Mouse (Mus musculus) lung, postnatal 14 days (tissue): ENCODE measurements around the gene Entpd2.
"Not testable (repeated sequence)": the region's sequence is repeated elsewhere in the genome, so short reads cannot be mapped to it uniquely, and the experiment has no call there.

Experiments used
- DNase-seq: peaks from one replicate; pipeline ENCODE4 v3.0.0; 2021

The Entpd2 gene

DNA sequence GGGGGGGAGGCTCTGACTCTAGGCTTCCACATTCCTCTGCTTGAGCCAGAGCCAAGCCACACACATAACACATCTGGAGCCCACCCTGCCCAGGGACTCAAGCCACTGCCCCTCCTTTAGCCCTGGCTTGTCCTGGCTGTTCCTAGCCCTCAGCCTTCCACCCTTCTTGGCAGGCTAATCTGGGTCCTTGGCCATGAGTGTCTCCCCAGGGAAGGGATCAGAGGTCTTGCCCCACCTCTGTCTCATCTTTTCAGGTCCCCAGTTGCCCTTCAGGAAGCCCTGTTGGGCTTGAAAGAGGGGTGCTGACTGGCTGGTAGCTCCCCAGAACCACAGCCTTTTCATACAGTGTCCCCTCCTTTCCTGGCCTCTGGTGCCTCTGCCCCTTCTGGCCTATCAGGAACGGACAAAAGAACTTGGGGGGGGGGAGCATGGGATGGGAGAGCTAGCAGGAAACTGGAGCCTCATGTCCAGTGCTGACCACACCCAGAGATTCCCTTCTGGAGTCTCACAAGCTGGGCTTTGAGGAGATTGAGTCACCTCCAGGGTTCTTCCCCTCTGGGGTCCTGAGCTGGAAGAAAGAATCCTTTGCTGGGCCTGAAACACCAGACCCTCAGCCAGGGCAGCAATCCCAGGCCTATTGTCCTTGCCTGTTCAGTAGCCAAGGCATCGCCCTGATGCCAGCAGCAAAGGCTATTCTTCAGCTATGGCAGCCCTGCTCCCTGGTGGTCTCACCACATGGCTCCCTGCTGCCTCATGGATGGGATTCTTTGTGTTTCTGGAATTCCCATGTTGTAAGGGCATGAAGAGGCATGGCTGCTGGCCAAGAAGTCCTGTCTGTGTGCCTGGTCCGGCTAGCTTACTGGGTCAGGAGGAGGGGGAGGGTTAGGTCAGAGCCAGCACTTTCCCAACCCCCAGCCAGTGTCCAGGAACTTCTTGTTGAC is 1.1 kb upstream of the Entpd2 start:
- DNase-seq: no peak

- DNase-seq: no peak
Measured at GRCm38 (mm10) chr2:25396597-25396983, 916 bp downstream of the Entpd2 start.

- no peak for DNase-seq
Measured at GRCm38 (mm10) chr2:25397010-25397409, 1.3 kb downstream of the Entpd2 start.

DNA sequence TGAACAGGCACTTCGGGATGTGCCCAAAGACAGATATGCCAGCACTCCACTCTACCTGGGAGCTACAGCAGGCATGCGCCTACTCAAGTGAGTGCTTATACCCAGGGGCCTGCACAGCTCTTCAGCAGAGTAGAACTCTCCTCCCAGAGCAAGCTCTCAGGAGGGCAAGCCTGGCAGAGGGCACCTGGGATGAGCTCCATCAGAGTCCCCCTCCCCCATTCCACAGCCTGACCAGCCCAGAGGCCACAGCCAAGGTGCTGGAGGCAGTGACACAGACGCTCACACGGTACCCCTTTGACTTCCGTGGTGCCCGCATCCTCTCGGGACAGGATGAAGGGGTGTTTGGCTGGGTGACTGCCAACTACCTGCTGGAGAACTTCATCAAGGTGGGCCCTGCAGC is 2.4 kb downstream of the Entpd2 start:
- no peak for DNase-seq

DNA sequence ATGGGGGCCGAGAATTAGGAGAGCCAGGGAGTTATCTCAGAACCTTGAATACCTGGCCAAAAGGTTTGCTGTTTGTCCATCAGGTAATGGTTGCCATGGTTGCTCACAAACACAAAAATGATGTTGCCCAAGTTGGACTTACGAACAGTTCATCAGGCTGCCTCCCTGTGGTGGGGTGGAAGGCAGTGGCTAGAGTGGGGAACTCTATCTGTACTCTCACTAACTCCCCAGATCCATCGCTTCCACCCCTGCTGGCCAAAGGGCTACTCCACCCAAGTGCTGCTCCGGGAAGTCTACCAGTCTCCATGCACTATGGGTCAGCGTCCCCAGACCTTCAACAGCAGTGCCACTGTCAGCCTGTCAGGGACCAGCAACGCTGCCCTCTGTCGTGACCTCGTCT is 3.4 kb downstream of the Entpd2 start, which contains the start of gene Npdc1:
TSS of gene Npdc1 (plus strand) at position 301 of the 400 bp plus-strand sequence.
- DNase-seq: no peak

- no peak for DNase-seq
Measured at GRCm38 (mm10) chr2:25400291-25400690, 4.6 kb downstream of the Entpd2 start.

- DNase-seq: peak; percentile 72
Measured at GRCm38 (mm10) chr2:25400764-25401163, 5.1 kb downstream of the Entpd2 start.

DNA sequence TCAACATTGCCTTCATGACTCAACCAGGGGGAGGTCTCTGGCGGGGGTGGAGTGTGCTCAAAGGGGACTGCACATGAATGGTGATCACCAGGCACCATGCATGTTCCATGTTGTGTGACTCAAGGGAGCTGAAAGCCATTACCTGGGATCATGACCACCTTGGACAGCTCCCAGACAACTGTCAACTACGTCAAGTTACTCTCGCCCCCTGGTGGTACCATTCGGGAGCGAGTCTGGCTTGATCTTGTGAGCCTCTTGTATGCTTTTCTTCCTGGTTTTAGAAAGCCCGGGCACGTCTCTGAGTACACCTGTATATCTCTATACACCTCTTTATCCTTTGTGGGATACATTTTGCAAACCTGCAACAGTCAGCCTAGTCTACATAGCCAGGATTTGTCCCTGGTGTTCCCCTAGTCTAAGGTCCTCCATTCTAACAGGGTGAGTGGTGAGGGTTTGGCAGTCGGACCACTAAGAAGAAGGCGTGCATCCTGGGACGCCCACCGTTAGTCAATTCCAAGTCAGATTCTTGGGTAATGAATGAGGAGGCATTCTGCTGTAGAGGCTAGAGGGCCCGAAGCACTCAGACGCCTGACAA is 6.8 kb downstream of the Entpd2 start:
- peak; percentile 89 for DNase-seq

DNA sequence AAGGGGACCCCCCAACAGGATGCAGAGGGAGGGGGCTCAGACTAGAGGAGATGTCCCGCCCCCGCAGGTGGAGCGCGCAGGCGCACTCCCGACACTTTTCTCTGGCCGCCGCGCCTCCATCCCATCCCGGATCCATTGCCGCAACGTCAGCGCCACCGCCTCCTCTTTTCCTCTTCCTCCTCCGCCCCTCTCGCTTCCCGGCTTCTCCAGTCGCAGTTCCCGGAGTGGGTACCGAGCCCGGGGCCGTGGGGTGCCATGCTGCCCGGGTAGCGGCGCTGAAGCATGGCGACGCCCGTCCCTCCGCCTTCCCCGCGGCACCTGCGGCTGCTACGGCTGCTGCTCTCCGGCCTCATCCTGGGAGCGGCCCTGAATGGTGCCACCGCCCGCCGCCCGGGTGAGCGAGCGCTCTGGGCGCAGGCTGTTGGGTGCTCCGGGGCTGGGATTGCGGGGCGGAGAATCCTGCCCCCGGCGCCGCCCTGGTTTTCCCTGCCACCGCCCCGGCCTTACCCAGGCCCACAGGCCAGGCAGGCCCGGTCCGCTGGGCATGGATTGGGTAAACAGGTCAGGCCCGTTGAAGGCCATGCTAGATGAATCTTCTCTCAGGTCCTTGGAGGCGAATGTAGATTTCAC is 7.4 kb downstream of the Entpd2 start:
- DNase-seq: peak; percentile 68

DNA sequence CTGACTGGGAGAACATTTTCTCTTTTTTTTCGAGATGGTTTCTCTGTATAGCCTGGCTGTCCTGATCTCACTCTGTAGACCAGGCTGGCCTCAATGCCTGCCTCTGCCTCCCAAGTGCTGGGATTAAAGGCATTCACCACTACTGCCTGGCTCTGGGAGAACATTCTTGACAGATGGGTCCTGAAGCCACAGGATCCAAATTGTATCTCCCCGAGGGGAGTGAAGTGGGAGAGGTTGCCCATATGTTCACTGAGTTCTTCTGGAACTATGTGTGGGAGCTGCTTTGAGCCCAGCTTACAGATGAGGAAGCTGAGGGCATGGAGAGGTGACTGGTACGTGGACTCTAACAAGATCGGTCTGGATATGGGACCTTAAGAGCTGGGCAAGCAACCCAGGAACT is 8.3 kb downstream of the Entpd2 start:
- DNase-seq: no peak

GRCm38 (mm10) chr2:25408908-25409307 is 13.2 kb downstream of the Entpd2 start:
- no peak for DNase-seq

DNA sequence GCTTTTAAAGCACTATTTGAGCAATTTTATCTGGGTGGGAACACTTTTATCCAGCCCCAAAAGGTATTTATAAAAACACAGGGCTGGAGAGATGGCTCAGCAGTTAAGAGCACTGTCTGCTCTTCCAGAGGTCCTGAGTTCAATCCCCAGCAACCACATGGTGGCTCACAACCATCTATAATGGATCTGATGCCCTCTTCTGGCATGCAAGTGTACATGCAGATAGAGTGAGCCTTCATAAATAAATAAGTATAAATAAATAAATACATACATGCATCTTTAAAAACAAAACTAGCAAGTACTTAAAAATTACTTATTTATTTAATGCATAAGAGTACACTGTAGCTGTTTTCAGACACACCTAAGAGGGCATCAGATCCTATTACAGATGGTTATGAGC is 17.8 kb downstream of the Entpd2 start:
- DNase-seq: not testable (repeated sequence)

GRCm38 (mm10) chr2:25417426-25417825 is 21.8 kb downstream of the Entpd2 start:
- no peak for DNase-seq

DNA sequence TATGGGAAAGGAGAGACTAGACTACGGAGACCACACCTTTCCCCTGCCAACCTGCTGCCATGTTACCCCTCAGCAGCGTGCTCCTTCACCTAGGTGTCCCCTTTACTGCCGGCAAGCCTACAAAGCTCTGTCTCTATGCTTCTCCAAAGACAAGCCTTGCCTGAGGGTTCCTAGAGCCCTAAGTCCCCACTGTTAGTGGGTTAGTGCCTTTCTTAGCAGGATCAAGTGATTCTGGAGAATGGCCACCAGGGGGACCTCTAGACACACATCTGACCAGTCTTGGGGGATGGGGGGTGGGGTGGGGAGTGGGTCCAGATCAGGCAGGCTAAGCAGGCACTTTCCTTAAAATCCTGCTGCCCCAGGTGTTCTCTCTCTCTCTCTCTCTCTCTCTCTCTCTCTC is 26.2 kb downstream of the Entpd2 start:
- peak; percentile 59 for DNase-seq

DNA sequence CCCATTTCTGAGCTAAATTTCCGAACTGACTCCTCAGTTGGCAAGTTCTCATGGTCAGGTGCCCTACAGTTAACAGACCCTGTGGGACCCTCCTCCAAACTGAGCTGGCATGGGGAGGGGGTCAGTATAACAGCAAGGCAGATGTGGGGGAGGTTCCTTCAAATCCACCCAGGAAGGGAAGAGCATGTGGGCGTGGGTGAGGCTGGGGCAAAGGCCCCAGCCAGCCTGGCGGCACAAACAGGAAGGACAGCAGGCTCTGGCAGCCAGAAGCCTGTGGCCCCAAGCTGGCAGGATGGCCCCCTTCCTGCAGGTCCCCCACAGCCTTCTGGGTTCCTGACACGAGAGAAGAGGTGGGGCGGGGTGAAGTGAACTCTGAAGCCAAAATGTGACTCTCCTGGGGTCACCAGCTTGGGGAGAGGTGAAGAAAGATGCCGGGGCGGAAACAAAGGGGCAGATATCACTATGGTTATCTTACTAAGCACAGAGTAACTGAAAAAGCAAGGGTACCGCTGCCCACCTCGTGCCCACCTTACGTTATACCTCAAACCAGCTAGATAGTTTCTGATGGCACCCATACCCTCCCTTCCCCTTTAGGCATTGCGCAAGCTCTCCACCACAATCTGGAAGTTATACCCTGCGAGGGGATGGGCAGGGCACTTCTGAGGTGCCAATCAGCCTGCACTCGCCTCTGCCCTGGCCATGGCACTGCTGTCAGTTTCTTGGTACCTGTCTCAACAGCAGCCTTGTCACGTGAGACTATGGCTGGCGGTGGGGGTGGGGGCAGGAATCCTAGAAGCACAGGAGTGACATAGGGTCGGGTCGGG is 27.1 kb downstream of the Entpd2 start, which contains the start of gene Fut7:
TSS of gene Fut7 (plus strand) at position 681 of the 824 bp plus-strand sequence.
- no peak for DNase-seq

GRCm38 (mm10) chr2:25423626-25424025 is 28.0 kb downstream of the Entpd2 start:
- no peak for DNase-seq

GRCm38 (mm10) chr2:25425481-25425880 is 29.8 kb downstream of the Entpd2 start:
- DNase-seq: no peak

- DNase-seq: peak; percentile 78
Measured at GRCm38 (mm10) chr2:25426721-25427191, 31.1 kb downstream of the Entpd2 start.

DNA sequence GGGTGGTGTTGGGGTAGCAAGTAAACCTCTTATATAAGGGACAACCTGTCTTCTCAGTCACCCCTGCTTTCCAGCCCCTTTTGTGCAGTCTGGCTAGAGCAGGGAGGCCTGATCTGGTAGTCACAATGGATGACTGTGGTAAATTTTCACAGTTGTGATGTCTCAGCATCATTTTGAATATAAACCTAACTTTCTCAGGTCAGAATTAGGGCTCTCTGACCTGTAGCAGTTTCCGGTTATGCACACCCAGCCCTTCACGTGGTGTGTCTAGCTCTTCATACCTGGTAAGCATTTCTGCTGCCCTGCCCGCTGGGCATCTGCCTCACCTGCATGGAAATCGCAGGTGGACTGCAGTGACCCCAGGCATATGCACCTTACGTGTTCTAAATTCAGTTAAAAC is 31.6 kb downstream of the Entpd2 start:
- DNase-seq: no peak

GRCm38 (mm10) chr2:25428442-25429236 is 33.0 kb downstream of the Entpd2 start, which contains the start of gene Abca2:
Abca2 (plus strand) TSS chr2:25428703.
- DNase-seq: peak; percentile 93

DNA sequence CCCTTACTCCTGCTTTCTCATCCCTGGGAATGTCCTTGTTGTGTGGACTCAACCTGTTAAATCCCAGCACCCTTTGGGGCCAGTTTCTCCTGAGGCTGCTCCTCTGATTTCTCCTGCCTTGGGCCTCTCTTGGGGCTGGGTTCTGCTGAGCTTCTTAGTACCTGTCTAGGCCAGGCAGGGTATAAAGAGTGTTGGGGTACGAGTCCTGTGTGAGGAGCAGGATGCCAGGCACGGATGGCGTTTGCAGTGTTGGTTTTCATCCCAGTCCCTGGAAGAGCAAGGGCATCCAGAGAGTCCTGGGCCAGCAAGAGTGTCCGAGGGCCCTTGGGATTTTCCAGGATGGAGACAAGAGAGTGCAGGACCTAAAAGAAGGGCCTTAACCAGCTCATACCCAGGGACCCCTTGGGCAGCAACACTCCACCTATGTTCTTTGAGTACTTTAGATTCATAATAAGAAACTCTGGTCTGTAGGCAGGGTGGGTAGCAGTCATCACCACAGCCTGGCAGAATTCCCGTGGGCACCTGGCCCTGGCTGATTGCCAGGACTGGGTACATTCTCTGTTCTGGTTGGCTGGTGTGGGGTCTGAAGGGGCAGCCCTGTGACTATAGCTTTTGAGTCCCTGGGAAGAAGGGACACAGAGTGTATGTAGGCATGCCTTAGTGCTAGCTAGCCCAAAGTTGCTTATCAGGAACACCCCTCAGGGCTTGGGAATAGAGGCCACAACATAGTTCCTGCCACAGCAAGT is 33.9 kb downstream of the Entpd2 start:
- no peak for DNase-seq
